ENCODE assay signal across 7 mouse cellular contexts in genomic region chr1:193189771-193190170, GRCm38 (mm10). TPM values are rescaled to one million over a fixed set of nuclear protein-coding genes. Genes with fewer than 3 reads are reported as not detected.
DNase-seq lines count a peak whose midpoint lies in the region; ATAC-seq and TF ChIP-seq lines count a peak whose summit lies in the region.

No protein-coding gene starts in this region.

- no peak overlapping the region; the same call in 1 of the 2 replicates for H3K4me2 ChIP-seq in embryonic facial prominence, embryonic 14.5 days (ENCODE audit: low read depth, low read length)
- H3K4me2 ChIP-seq in hindbrain, postnatal 0 days (ENCODE audit: low read depth, low read length): no peak overlapping the region
- no peak overlapping the region for H3K4me2 ChIP-seq in neural tube, embryonic 15.5 days

- no peaks in the 10 kb centered on the region for H3K27me3 ChIP-seq in embryonic facial prominence, embryonic 14.5 days (replicated peaks; ENCODE audit: control insufficient read depth, insufficient read depth, low read length)
- no peaks in the 10 kb centered on the region for H3K27me3 ChIP-seq in hindbrain, postnatal 0 days (ENCODE audit: insufficient read depth, low read length)
- no peaks in the 10 kb centered on the region for H3K27me3 ChIP-seq in neural tube, embryonic 15.5 days (replicated peaks)

- no peak for TF ChIP-seq CTCF in layer of hippocampus, adult 2 months (conservative IDR thresholded peaks at IDR 0.05)
- TF ChIP-seq CTCF in hindbrain, postnatal 0 days (IDR thresholded peaks at IDR 0.05; ENCODE audit: low read depth): no peak

- no peak for DNase-seq in layer of hippocampus, adult 2 months (ENCODE audit: low spot score in 2 of 2)
- no peak for DNase-seq in layer of hippocampus, adult 8-10 months (ENCODE audit: low spot score in 2 of 2)
- peak; percentile 66 for DNase-seq in embryonic facial prominence, embryonic 14.5 days (ENCODE audit: low spot score)
- no peak for DNase-seq in hindbrain, postnatal 0 days (ENCODE audit: low spot score)
- no peak for DNase-seq in spleen, postnatal 10 days (ENCODE audit: low spot score in 2 of 2)
- no peak for DNase-seq in left cerebral cortex, adult 8-10 months (ENCODE audit: low spot score in 2 of 2)

- WGBS in embryonic facial prominence, embryonic 14.5 days: 21% methylated on average over 3 of the region's 3 CpGs
- 58% methylated on average over 3 of the region's 3 CpGs for WGBS in hindbrain, postnatal 0 days
- 60% methylated on average over 3 of the region's 3 CpGs for WGBS in neural tube, embryonic 15.5 days

- ATAC-seq in embryonic facial prominence, embryonic 14.5 days (ENCODE audit: low read depth): peak; percentile 41
- no peak for ATAC-seq in hindbrain, postnatal 0 days
- ATAC-seq in neural tube, embryonic 15.5 days (ENCODE audit: low FRiP score): no peak

- no peak overlapping the region for H3K9ac ChIP-seq in embryonic facial prominence, embryonic 14.5 days (ENCODE audit: low read depth, low read length)
- H3K9ac ChIP-seq in hindbrain, postnatal 0 days (replicated peaks; ENCODE audit: low read length): no peak overlapping the region
- H3K9ac ChIP-seq in neural tube, embryonic 15.5 days (replicated peaks): no peak overlapping the region

- peak overlapping the region; percentile 82 for H3K27ac ChIP-seq in layer of hippocampus, adult 2 months
- peak overlapping the region; percentile 93 for H3K27ac ChIP-seq in embryonic facial prominence, embryonic 14.5 days (replicated peaks; ENCODE audit: low read depth, low read length)
- peak overlapping the region; percentile 64 for H3K27ac ChIP-seq in hindbrain, postnatal 0 days
- peak overlapping the region; percentile 54 for H3K27ac ChIP-seq in neural tube, embryonic 15.5 days (replicated peaks)

- no peaks in the 10 kb centered on the region for H3K9me3 ChIP-seq in embryonic facial prominence, embryonic 14.5 days (ENCODE audit: control insufficient read depth, low read length)
- H3K9me3 ChIP-seq in hindbrain, postnatal 0 days (ENCODE audit: low read length): no peaks in the 10 kb centered on the region
- no peaks in the 10 kb centered on the region for H3K9me3 ChIP-seq in neural tube, embryonic 15.5 days (replicated peaks)

- H3K4me3 ChIP-seq in layer of hippocampus, adult 2 months: no peak overlapping the region
- no peak overlapping the region for H3K4me3 ChIP-seq in embryonic facial prominence, embryonic 14.5 days (ENCODE audit: low read depth, low read length)
- no peak overlapping the region for H3K4me3 ChIP-seq in hindbrain, postnatal 0 days (ENCODE audit: low read length)
- no peak overlapping the region for H3K4me3 ChIP-seq in neural tube, embryonic 15.5 days (replicated peaks)

- H3K36me3 ChIP-seq in embryonic facial prominence, embryonic 14.5 days (ENCODE audit: control insufficient read depth, insufficient read depth, low read length): no peaks in the 10 kb centered on the region
- H3K36me3 ChIP-seq in hindbrain, postnatal 0 days (ENCODE audit: insufficient read depth, low read length): no peaks in the 10 kb centered on the region
- H3K36me3 ChIP-seq in neural tube, embryonic 15.5 days: no peaks in the 10 kb centered on the region

- peaks cover 38% of the 10 kb centered on the region for H3K4me1 ChIP-seq in embryonic facial prominence, embryonic 14.5 days (ENCODE audit: control insufficient read depth, insufficient read depth, low read length)
- 0 out of 2 replicates have a peak, but pooled peaks cover 3% of the 10 kb centered on the region for H3K4me1 ChIP-seq in hindbrain, postnatal 0 days (ENCODE audit: insufficient read depth, low read length)
- peaks cover 10% of the 10 kb centered on the region for H3K4me1 ChIP-seq in neural tube, embryonic 15.5 days

RNA-seq across cellular contexts. Expression of gene Traf3ip3, which starts 11.7 kb away (rescaled TPM):
- total RNA-seq in layer of hippocampus, adult 2 months (2021): 1 to 10 TPM; 1.6 to 2.4 TPM
- total RNA-seq in layer of hippocampus, adult 8-10 months (2022): 1 to 10 TPM; 1.2 to 8.0 (median 5.2) TPM
- 34.7 and 39.3 TPM in 2 replicates for polyA plus RNA-seq in embryonic facial prominence, embryonic 14.5 days (2014; fragmentation: Nextera tagmentation; extraction: Ambion mirVana)
- total RNA-seq in hindbrain, postnatal 0 days (2014; rRNA removed): 0.78 and 1.5 TPM in 2 replicates
- 1.9 TPM in 2 replicates for polyA plus RNA-seq in hindbrain, postnatal 0 days (2015; fragmentation: Nextera tagmentation; extraction: Ambion mirVana)
- polyA plus RNA-seq in neural tube, embryonic 15.5 days (2015; fragmentation: Nextera tagmentation; extraction: Ambion mirVana): 3.8 and 15.9 TPM in 2 replicates
- total RNA-seq in left cerebral cortex, adult 8-10 months (2022): 1 to 10 TPM; 1.4 to 6.0 (median 2.1) TPM

RNA-seq across cellular contexts. Expression of gene Lamb3, which starts 17.7 kb away (rescaled TPM):
- total RNA-seq in layer of hippocampus, adult 2 months (2021): 1 to 10 TPM in 1 of 2 experiments, under 1 TPM in 1; 0.82 to 1.4 TPM
- 1 to 10 TPM in 2 of 4 experiments, under 1 TPM in 2; 0.70 to 2.4 (median 1.5) TPM for total RNA-seq in layer of hippocampus, adult 8-10 months (2022)
- polyA plus RNA-seq in embryonic facial prominence, embryonic 14.5 days (2014; fragmentation: Nextera tagmentation; extraction: Ambion mirVana): 8.5 and 9.3 TPM in 2 replicates
- total RNA-seq in hindbrain, postnatal 0 days (2014; rRNA removed): 1.0 and 1.3 TPM in 2 replicates
- polyA plus RNA-seq in hindbrain, postnatal 0 days (2015; fragmentation: Nextera tagmentation; extraction: Ambion mirVana): 0.36 and 0.52 TPM in 2 replicates
- 0.59 and 3.8 TPM in 2 replicates for polyA plus RNA-seq in neural tube, embryonic 15.5 days (2015; fragmentation: Nextera tagmentation; extraction: Ambion mirVana)
- 1 to 10 TPM; 1.6 to 4.7 (median 2.1) TPM for total RNA-seq in left cerebral cortex, adult 8-10 months (2022)

RNA-seq across cellular contexts. Expression of gene A130010J15Rik, which starts 21.9 kb away (rescaled TPM):
- 1 to 10 TPM; 5.1 to 5.3 TPM for total RNA-seq in layer of hippocampus, adult 2 months (2021)
- 1 to 10 TPM; 4.7 to 5.7 (median 5.3) TPM for total RNA-seq in layer of hippocampus, adult 8-10 months (2022)
- polyA plus RNA-seq in embryonic facial prominence, embryonic 14.5 days (2014; fragmentation: Nextera tagmentation; extraction: Ambion mirVana): 12.3 and 16.0 TPM in 2 replicates
- 11.2 and 14.8 TPM in 2 replicates for total RNA-seq in hindbrain, postnatal 0 days (2014; rRNA removed)
- 8.7 and 8.9 TPM in 2 replicates for polyA plus RNA-seq in hindbrain, postnatal 0 days (2015; fragmentation: Nextera tagmentation; extraction: Ambion mirVana)
- polyA plus RNA-seq in neural tube, embryonic 15.5 days (2015; fragmentation: Nextera tagmentation; extraction: Ambion mirVana): 9.7 and 11.8 TPM in 2 replicates
- 1 to 10 TPM; 3.7 to 4.9 (median 4.2) TPM for total RNA-seq in left cerebral cortex, adult 8-10 months (2022)

RNA-seq across cellular contexts. Expression of gene Irf6, which starts 36.9 kb away (rescaled TPM):
- under 1 TPM; 0.49 to 0.66 TPM for total RNA-seq in layer of hippocampus, adult 2 months (2021)
- total RNA-seq in layer of hippocampus, adult 8-10 months (2022): 1 to 10 TPM in 2 of 4 experiments, under 1 TPM in 2; 0.67 to 3.4 (median 1.00) TPM
- 33.9 and 41.6 TPM in 2 replicates for polyA plus RNA-seq in embryonic facial prominence, embryonic 14.5 days (2014; fragmentation: Nextera tagmentation; extraction: Ambion mirVana)
- total RNA-seq in hindbrain, postnatal 0 days (2014; rRNA removed): 0.47 and 0.78 TPM in 2 replicates
- polyA plus RNA-seq in hindbrain, postnatal 0 days (2015; fragmentation: Nextera tagmentation; extraction: Ambion mirVana): 0.44 and 0.66 TPM in 2 replicates
- polyA plus RNA-seq in neural tube, embryonic 15.5 days (2015; fragmentation: Nextera tagmentation; extraction: Ambion mirVana): 0.70 and 6.3 TPM in 2 replicates
- 1 to 10 TPM; 1.2 to 2.7 (median 1.5) TPM for total RNA-seq in left cerebral cortex, adult 8-10 months (2022)

RNA-seq across cellular contexts. Expression of gene Diexf, which starts 59.7 kb away (rescaled TPM):
- total RNA-seq in layer of hippocampus, adult 2 months (2021): 10 to 100 TPM; 22.9 to 24.8 TPM
- 10 to 100 TPM; 24.8 to 36.4 (median 30.2) TPM for total RNA-seq in layer of hippocampus, adult 8-10 months (2022)
- polyA plus RNA-seq in embryonic facial prominence, embryonic 14.5 days (2014; fragmentation: Nextera tagmentation; extraction: Ambion mirVana): 8.6 and 9.6 TPM in 2 replicates
- 8.6 and 9.8 TPM in 2 replicates for total RNA-seq in hindbrain, postnatal 0 days (2014; rRNA removed)
- 3.5 and 4.9 TPM in 2 replicates for polyA plus RNA-seq in hindbrain, postnatal 0 days (2015; fragmentation: Nextera tagmentation; extraction: Ambion mirVana)
- polyA plus RNA-seq in neural tube, embryonic 15.5 days (2015; fragmentation: Nextera tagmentation; extraction: Ambion mirVana): 7.8 TPM in 2 replicates
- total RNA-seq in left cerebral cortex, adult 8-10 months (2022): 10 to 100 TPM; 17.0 to 21.9 (median 19.7) TPM
